Mouse (Mus musculus) stomach, postnatal 0 days (tissue): ENCODE data around the gene Cog2. TPM values are rescaled to one million over a fixed set of nuclear protein-coding genes. Genes with fewer than 3 reads are reported as not detected.

ENCODE experiments used
- ATAC-seq: fragments of 200-750 bp; cut with Nextera tagmentation; 2 replicates; pipeline ENCODE4 v1.8.0; 2017; ENCODE audit not compliant: low FRiP score, low TSS enrichment
- DNase-seq: peaks from one replicate; pipeline ENCODE4 v3.0.0-alpha.2; 2016; ENCODE audit warnings: low spot score
- H3K27ac ChIP-seq: fragments of 300-500 bp; sonication (generic); replicated peaks from 2 replicates; pipeline ENCODE4 v1.5.1; 2014; ENCODE audit warnings: mild to moderate bottlenecking, control low read depth
- H3K27me3 ChIP-seq: fragments of 300-500 bp; sonication (generic); 2 replicates; pipeline ENCODE4 v1.6.1; 2014; ENCODE audit warnings: low read length; ENCODE audit not compliant: control insufficient read depth, insufficient read depth
- H3K36me3 ChIP-seq: fragments of 300-500 bp; sonication (generic); 2 replicates; pipeline ENCODE4 v1.6.1; 2014; ENCODE audit warnings: low read length, mixed read lengths; ENCODE audit not compliant: control insufficient read depth, insufficient read depth
- H3K4me1 ChIP-seq: fragments of 300-500 bp; sonication (generic); replicated peaks from 2 replicates; pipeline ENCODE4 v1.6.1; 2014; ENCODE audit warnings: antibody characterized with exemption; ENCODE audit not compliant: control insufficient read depth, insufficient read depth
- H3K4me2 ChIP-seq: fragments of 300-500 bp; sonication (generic); replicated peaks from 2 replicates; pipeline ENCODE4 v1.6.1; 2014; ENCODE audit warnings: low read depth, mild to moderate bottlenecking, control low read depth, moderate library complexity
- H3K4me3 ChIP-seq: fragments of 300-500 bp; sonication (generic); 2 replicates; pipeline ENCODE4 v1.5.1; 2014; ENCODE audit warnings: low read depth, low read length, control low read depth
- H3K9ac ChIP-seq: fragments of 300-500 bp; sonication (generic); 2 replicates; pipeline ENCODE4 v1.6.1; 2014; ENCODE audit warnings: mild to moderate bottlenecking, low read length, control low read depth, mixed read lengths
- H3K9me3 ChIP-seq: fragments of 300-500 bp; sonication (generic); 2 replicates; pipeline ENCODE4 v1.6.1; 2016; ENCODE audit warnings: low read length; ENCODE audit not compliant: control insufficient read depth
- CTCF ChIP-seq: IDR thresholded peaks from 2 replicates; pipeline ENCODE4 v1.5.1; 2016; ENCODE audit warnings: antibody characterized with exemption, low read depth, mild to moderate bottlenecking, moderate library complexity
- EP300 ChIP-seq: optimal IDR thresholded peaks from 2 replicates; pipeline ENCODE3; 2016; ENCODE audit warnings: antibody characterized with exemption
- WGBS: fragments of 180-500 bp; shearing (Covaris S2); extraction: QIAGEN DNeasy Blood & Tissue Kit; methylation state at CpG from one replicate; pipeline ENCODE4 v1.1.7; 2014; 5-methylcytosine and 5-hydroxymethylcytosine counted together
- polyA plus RNA-seq: library from polyadenylated mRNA; unstranded; fragments of >200 nt; fragmentation: Nextera tagmentation; extraction: Ambion mirVana; gene quantifications from 2 replicates; pipeline ENCODE4 v1.2.1, GENCODE M21; 2015

The Cog2 gene
- polyA plus RNA-seq, 1 experiment from 2014 or later, result 23.3 TPM

- WGBS, result 52% methylated on average over 5 of the region's 5 CpGs
- H3K9me3 ChIP-seq, result no peaks in the 10 kb centered on the region
- no peak overlapping the region for H3K9ac ChIP-seq
- H3K36me3 ChIP-seq, result peaks cover 4% of the 10 kb centered on the region; the same call in 1 of the 2 replicates
- no peak overlapping the region for H3K4me2 ChIP-seq
- H3K27me3 ChIP-seq, result no peaks in the 10 kb centered on the region
- DNase-seq (no peak), ATAC-seq (no peak)
- H3K4me3 ChIP-seq, result no peak overlapping the region
- no peak for TF ChIP-seq EP300
- no peak for TF ChIP-seq CTCF
- H3K27ac ChIP-seq, result no peak overlapping the region
- H3K4me1 ChIP-seq, result no peaks in the 10 kb centered on the region
Observed at GRCm38 (mm10) chr8:124557476-124557875, 36.9 kb downstream of the Cog2 start.

GRCm38 (mm10) chr8:124567126-124567525 lies 46.6 kb downstream of the Cog2 start:
- DNase-seq (no peak), ATAC-seq (no peak)
- Histone ChIP-seq H3K27me3 (no peaks in the 10 kb centered on the region), H3K9ac (no peak overlapping the region), H3K36me3 (no peaks in the 10 kb centered on the region), H3K4me1 (no peaks in the 10 kb centered on the region), H3K27ac (no peak overlapping the region), H3K4me2 (no peak overlapping the region), H3K4me3 (no peak overlapping the region), H3K9me3 (no peaks in the 10 kb centered on the region)
- 78% methylated on average over 6 of the region's 6 CpGs for WGBS
- no peak for TF ChIP-seq CTCF

GRCm38 (mm10) chr8:124567584-124567983 lies 47.0 kb downstream of the Cog2 start:
- Histone ChIP-seq H3K4me3 (no peak overlapping the region), H3K4me2 (peak overlapping the region; percentile 12; the same call in 1 of the 2 replicates), H3K4me1 (no peaks in the 10 kb centered on the region), H3K9ac (no peak overlapping the region), H3K9me3 (no peaks in the 10 kb centered on the region), H3K27ac (no peak overlapping the region), H3K36me3 (no peaks in the 10 kb centered on the region), H3K27me3 (no peaks in the 10 kb centered on the region)
- TF ChIP-seq EP300 (no peak), CTCF (no peak)
- DNase-seq (no peak), ATAC-seq (no peak)
- 76% methylated on average over 3 of the region's 3 CpGs for WGBS

GRCm38 (mm10) chr8:124569100-124569499 lies 48.5 kb downstream of the Cog2 start:
- DNase-seq (no peak), ATAC-seq (no peak)
- TF ChIP-seq EP300 (no peak), CTCF (no peak)
- H3K9ac ChIP-seq, result peak overlapping the region; percentile 48
- no peaks in the 10 kb centered on the region for H3K27me3 ChIP-seq
- H3K4me2 ChIP-seq, result peak overlapping the region; percentile 26
- H3K4me3 ChIP-seq, result peak overlapping the region; percentile 19
- no peaks in the 10 kb centered on the region for H3K36me3 ChIP-seq
- 60% methylated on average over 2 of the region's 2 CpGs for WGBS
- H3K9me3 ChIP-seq, result no peaks in the 10 kb centered on the region
- H3K27ac ChIP-seq, result peak overlapping the region; percentile 73
- H3K4me1 ChIP-seq, result no peaks in the 10 kb centered on the region

- WGBS, result 52% methylated on average over 2 of the region's 2 CpGs
- H3K4me3 ChIP-seq, result peak within 1 kb of the TSS; percentile 19
- no peaks in the 10 kb centered on the region for H3K36me3 ChIP-seq
- H3K4me2 ChIP-seq, result peak within 1 kb of the TSS; percentile 26
- peak within 1 kb of the TSS; percentile 48 for H3K9ac ChIP-seq
- no peak for TF ChIP-seq CTCF
- TF ChIP-seq EP300, result no peak
- ATAC-seq (0 out of 2 replicates have a peak, but pooled peaks have one; percentile 21), DNase-seq (no peak)
- no peaks in the 10 kb centered on the region for H3K4me1 ChIP-seq
- H3K27ac ChIP-seq, result peak within 1 kb of the TSS; percentile 73
- H3K9me3 ChIP-seq, result no peaks in the 10 kb centered on the region
- no peaks in the 10 kb centered on the region for H3K27me3 ChIP-seq
Observed at GRCm38 (mm10) chr8:124569593-124569992, 49.0 kb downstream of the Cog2 start, which contains the start of gene Agt. Gene Agt, minus strand, starts transcription at chr8:124569706.

GRCm38 (mm10) chr8:124571732-124572429 lies 51.3 kb downstream of the Cog2 start:
- Histone ChIP-seq H3K9ac (no peak overlapping the region), H3K27ac (peak overlapping the region; percentile 85), H3K9me3 (no peaks in the 10 kb centered on the region), H3K4me1 (no peaks in the 10 kb centered on the region), H3K36me3 (no peaks in the 10 kb centered on the region), H3K4me2 (no peak overlapping the region), H3K27me3 (no peaks in the 10 kb centered on the region), H3K4me3 (no peak overlapping the region)
- 47% methylated on average over 8 of the region's 8 CpGs for WGBS
- TF ChIP-seq CTCF (no peak; the same call in 1 of the 2 replicates), EP300 (no peak)
- DNase-seq (peak; percentile 69), ATAC-seq (peak; percentile 41; the same call in 1 of the 2 replicates)
